Mouse (Mus musculus) spleen, postnatal 36 days (tissue): ENCODE measurements around the gene Capn2.

ENCODE experiments used
- DNase-seq, 2 experiments: peaks; one replicate each; pipeline ENCODE4 v3.0.0; 2022; ENCODE audit warnings: low spot score in 2 of 2, mixed read lengths in 1 of 2

Gene Capn2

GRCm38 (mm10) chr1:182525601-182526000, 8.2 kb upstream of the Capn2 start:
- DNase-seq, result peak; percentile 55 to 60

- DNase-seq, result no peak
Measured at GRCm38 (mm10) chr1:182523692-182524091, 6.3 kb upstream of the Capn2 start.

GRCm38 (mm10) chr1:182522961-182523360, 5.6 kb upstream of the Capn2 start:
- DNase-seq, result no peak

- DNase-seq, result no peak
Measured at GRCm38 (mm10) chr1:182520938-182521500, 3.6 kb upstream of the Capn2 start.

- peak; percentile 84 to 85 for DNase-seq
Measured at GRCm38 (mm10) chr1:182520091-182520937, 2.9 kb upstream of the Capn2 start.

- DNase-seq, result no peak
Measured at GRCm38 (mm10) chr1:182519341-182519740, 1.9 kb upstream of the Capn2 start.

GRCm38 (mm10) chr1:182518811-182519210, 1.4 kb upstream of the Capn2 start:
- no peak for DNase-seq

- DNase-seq, result no peak
Measured at GRCm38 (mm10) chr1:182518143-182518680, 804 bp upstream of the Capn2 start.

- no peak for DNase-seq
Measured at GRCm38 (mm10) chr1:182517677-182518011, 236 bp upstream of the Capn2 start.

GRCm38 (mm10) chr1:182514803-182515590, 2.4 kb downstream of the Capn2 start:
- no peak for DNase-seq

GRCm38 (mm10) chr1:182513714-182514113, 3.7 kb downstream of the Capn2 start:
- no peak for DNase-seq

- no peak for DNase-seq
Measured at GRCm38 (mm10) chr1:182512901-182513410, 4.5 kb downstream of the Capn2 start.

GRCm38 (mm10) chr1:182511778-182512177, 5.6 kb downstream of the Capn2 start:
- no peak for DNase-seq

GRCm38 (mm10) chr1:182511073-182511472, 6.3 kb downstream of the Capn2 start:
- no peak for DNase-seq

- no peak for DNase-seq
Measured at GRCm38 (mm10) chr1:182509110-182509797, 8.2 kb downstream of the Capn2 start.

- peak; percentile 49 to 50 for DNase-seq
Measured at GRCm38 (mm10) chr1:182506229-182506986, 11.0 kb downstream of the Capn2 start.

- no peak for DNase-seq
Measured at GRCm38 (mm10) chr1:182505291-182505690, 12.1 kb downstream of the Capn2 start.

GRCm38 (mm10) chr1:182504223-182504622, 13.2 kb downstream of the Capn2 start:
- peak; percentile 32 to 56 for DNase-seq

GRCm38 (mm10) chr1:182503206-182503900, 14.1 kb downstream of the Capn2 start:
- no peak for DNase-seq

- DNase-seq, result no peak
Measured at GRCm38 (mm10) chr1:182502491-182503050, 14.8 kb downstream of the Capn2 start.
